In the genomic region with DNA sequence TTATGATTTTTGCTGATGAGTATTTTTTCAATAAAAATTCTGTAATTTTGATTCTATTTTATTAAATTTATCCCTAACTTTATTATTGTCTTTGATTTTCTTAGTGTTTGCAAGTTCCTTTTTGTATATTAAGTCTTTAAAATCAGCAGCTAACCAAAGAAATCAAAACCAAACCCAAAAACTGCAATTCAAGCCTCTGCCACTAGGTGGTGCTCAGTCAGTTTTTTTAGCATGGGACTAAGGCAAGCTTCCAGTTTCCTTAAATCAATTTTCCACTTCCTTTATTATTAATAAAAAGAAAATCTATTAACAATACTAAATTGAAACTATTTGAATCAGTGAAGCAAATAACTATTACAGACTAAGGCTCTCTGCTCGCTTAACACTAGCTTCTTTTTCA, we compare ENCODE assay signal across 10 mouse cellular contexts.
A peak's percentile ranks its signal among the peaks of the same experiment; 100 is the strongest.
DNase-seq lines count a peak whose midpoint lies in the region; ATAC-seq and TF ChIP-seq lines count a peak whose summit lies in the region.
"Had no signal": no experiment of that assay in that cellular context is flagged by ENCODE, and none has a peak within 500 bp of the region (broad histone marks: within the 10 kb centered on the region; RNA-seq: fewer than 3 reads in every experiment).

No protein-coding gene starts in this region.

- H3K9me3 ChIP-seq in hindbrain, embryonic 11.5 days (ENCODE audit: control insufficient read depth, low read length): no peaks in the 10 kb centered on the region
- H3K9me3 ChIP-seq in hindbrain, embryonic 12.5 days (replicated peaks): no peaks in the 10 kb centered on the region
- H3K9me3 ChIP-seq in ES-E14 (ENCODE audit: control insufficient read depth, insufficient read depth, low read depth, low read length): no peaks in the 10 kb centered on the region
- no peaks in the 10 kb centered on the region for H3K9me3 ChIP-seq in neural tube, embryonic 11.5 days (ENCODE audit: control insufficient read depth, low read length)
- H3K9me3 ChIP-seq: limb, embryonic 15.5 days had no signal

- no peaks in the 10 kb centered on the region for H3K27me3 ChIP-seq in hindbrain, embryonic 11.5 days (ENCODE audit: control insufficient read depth, insufficient read depth, low read length)
- no peaks in the 10 kb centered on the region for H3K27me3 ChIP-seq in hindbrain, embryonic 12.5 days
- no peaks in the 10 kb centered on the region for H3K27me3 ChIP-seq in neural tube, embryonic 11.5 days (ENCODE audit: control insufficient read depth, insufficient read depth, low read length)
- H3K27me3 ChIP-seq: limb, embryonic 15.5 days had no signal

- no peaks in the 10 kb centered on the region for H3K36me3 ChIP-seq in hindbrain, embryonic 11.5 days (ENCODE audit: control insufficient read depth, insufficient read depth, low read length)
- no peaks in the 10 kb centered on the region for H3K36me3 ChIP-seq in hindbrain, embryonic 12.5 days
- H3K36me3 ChIP-seq in ES-E14 (ENCODE audit: control insufficient read depth, insufficient read depth, low read length, poor library complexity, severe bottlenecking): no peaks in the 10 kb centered on the region
- no peaks in the 10 kb centered on the region for H3K36me3 ChIP-seq in neural tube, embryonic 11.5 days (ENCODE audit: control insufficient read depth, insufficient read depth, low read length)
- H3K36me3 ChIP-seq: limb, embryonic 15.5 days had no signal

- H3K4me3 ChIP-seq in hindbrain, embryonic 11.5 days (ENCODE audit: low read depth, low read length): no peak overlapping the region
- no peak overlapping the region for H3K4me3 ChIP-seq in hindbrain, embryonic 12.5 days
- no peak overlapping the region for H3K4me3 ChIP-seq in ES-E14 (ENCODE audit: insufficient read depth in 1 of 2, low read depth in 1 of 2, low read length in 2 of 2, poor library complexity in 1 of 2, severe bottlenecking in 1 of 2)
- H3K4me3 ChIP-seq in cortical plate, adult 2 months (ENCODE audit: insufficient read depth, low read length): no peak overlapping the region
- no peak overlapping the region for H3K4me3 ChIP-seq in neural tube, embryonic 11.5 days (ENCODE audit: low read depth, low read length)
- H3K4me3 ChIP-seq: erythroblast, embryonic 14.5 days; limb, embryonic 15.5 days had no signal

- H3K27ac ChIP-seq in hindbrain, embryonic 11.5 days (ENCODE audit: low read depth, low read length): no peak overlapping the region
- no peak overlapping the region for H3K27ac ChIP-seq in hindbrain, embryonic 12.5 days
- no peak overlapping the region for H3K27ac ChIP-seq in ES-E14 (ENCODE audit: insufficient read depth, low read depth, low read length, poor library complexity, severe bottlenecking)
- no peak overlapping the region for H3K27ac ChIP-seq in cortical plate, adult 2 months (ENCODE audit: insufficient read depth, low read length)
- no peak overlapping the region for H3K27ac ChIP-seq in neural tube, embryonic 11.5 days (ENCODE audit: low read depth, low read length)
- H3K27ac ChIP-seq: limb, embryonic 15.5 days had no signal

- ATAC-seq in hindbrain, embryonic 11.5 days (ENCODE audit: low FRiP score): no peak
- ATAC-seq in hindbrain, embryonic 12.5 days (ENCODE audit: low FRiP score): no peak
- no peak for ATAC-seq in neural tube, embryonic 11.5 days (ENCODE audit: insufficient read depth, low FRiP score, low TSS enrichment)
- no peak for ATAC-seq in activated CD4-positive, CD25-positive, alpha-beta regulatory T cell, adult 4 months

- TF ChIP-seq POLR2A in cortical plate, adult 2 months (IDR thresholded peaks at IDR 0.05; ENCODE audit: extremely low read depth, insufficient read depth, low read length): no peak

- TF ChIP-seq CTCF in cortical plate, adult 2 months (IDR thresholded peaks at IDR 0.05; ENCODE audit: extremely low read depth, insufficient read depth, low read length): peak; percentile 45; the same call in 1 of the 2 replicates

- 25% methylated on average over 1 of the region's 1 CpGs for WGBS in hindbrain, embryonic 11.5 days
- 18% methylated on average over 1 of the region's 1 CpGs for WGBS in hindbrain, embryonic 12.5 days
- 20% methylated on average over 1 of the region's 1 CpGs for WGBS in neural tube, embryonic 11.5 days

- H3K9ac ChIP-seq in hindbrain, embryonic 11.5 days (ENCODE audit: low read depth, low read length): no peak overlapping the region
- no peak overlapping the region for H3K9ac ChIP-seq in hindbrain, embryonic 12.5 days
- H3K9ac ChIP-seq in ES-E14 (ENCODE audit: insufficient read depth, low read depth, low read length, poor library complexity, severe bottlenecking): no peak overlapping the region
- no peak overlapping the region for H3K9ac ChIP-seq in neural tube, embryonic 11.5 days (ENCODE audit: low read length)
- H3K9ac ChIP-seq: limb, embryonic 15.5 days had no signal

- in situ Hi-C loops in ES-E14 (cut with MboI; ENCODE audit: low sequenced_read_pairs in 2 of 2, unreplicated experiment in 2 of 2): no loop called here

- no peaks in the 10 kb centered on the region for H3K4me1 ChIP-seq in hindbrain, embryonic 11.5 days (replicated peaks; ENCODE audit: control insufficient read depth, insufficient read depth, low read length)
- no peaks in the 10 kb centered on the region for H3K4me1 ChIP-seq in hindbrain, embryonic 12.5 days
- no peaks in the 10 kb centered on the region for H3K4me1 ChIP-seq in ES-E14 (ENCODE audit: control insufficient read depth in 2 of 2, insufficient read depth in 2 of 2, low read length in 2 of 2, poor library complexity in 1 of 2)
- no peaks in the 10 kb centered on the region for H3K4me1 ChIP-seq in cortical plate, adult 2 months (ENCODE audit: control insufficient read depth, insufficient read depth, low read length)
- no peaks in the 10 kb centered on the region for H3K4me1 ChIP-seq in neural tube, embryonic 11.5 days (ENCODE audit: control insufficient read depth, insufficient read depth, low read length)
- H3K4me1 ChIP-seq: limb, embryonic 15.5 days had no signal

- H3K4me2 ChIP-seq in hindbrain, embryonic 11.5 days (replicated peaks; ENCODE audit: low read depth, low read length): no peak overlapping the region
- no peak overlapping the region for H3K4me2 ChIP-seq in hindbrain, embryonic 12.5 days (replicated peaks)
- no peak overlapping the region for H3K4me2 ChIP-seq in neural tube, embryonic 11.5 days (ENCODE audit: low read depth)
- H3K4me2 ChIP-seq: limb, embryonic 15.5 days had no signal

- DNase-seq in hindbrain, embryonic 11.5 days (ENCODE audit: low spot score): peak; percentile 88
- peak; percentile 57 for DNase-seq in 416B (ENCODE audit: low read depth)
- DNase-seq in ES-E14 (ENCODE audit: low read depth, low spot score): peak; percentile 65
- DNase-seq in layer of hippocampus, postnatal 14 days (ENCODE audit: low spot score in 2 of 2): peak; percentile 64 to 65
- peak; percentile 70 for DNase-seq in neural tube, embryonic 11.5 days (ENCODE audit: low spot score)

TF ChIP-seq in ES-E14, 5 proteins besides CTCF, POLR2A, EP300 and RAD21:
- no peak for TF ChIP-seq CHD2 (IDR thresholded peaks at IDR 0.05; ENCODE audit: low read depth, low read length)
- no peak for TF ChIP-seq ZC3H11A (IDR thresholded peaks at IDR 0.05; ENCODE audit: borderline replicate concordance, low read depth, low read length)
- TF ChIP-seq HCFC1 (IDR thresholded peaks at IDR 0.05; ENCODE audit: borderline replicate concordance, insufficient read depth, low read length): no peak
- TF ChIP-seq ZNF384 (IDR thresholded peaks at IDR 0.05; ENCODE audit: low read depth, low read length): no peak
- no peak for TF ChIP-seq MAFK (IDR thresholded peaks at IDR 0.05; ENCODE audit: insufficient read depth, low read depth, low read length)
